Mouse (Mus musculus) embryonic facial prominence, embryonic 12.5 days (tissue): ENCODE measurements around the gene Phb. TPM values are rescaled to one million over a fixed set of nuclear protein-coding genes. Genes with fewer than 3 reads are reported as not detected.

Source experiments
- ATAC-seq: fragments of 200-750 bp; cut with Nextera tagmentation; 2 replicates; pipeline ENCODE4 v1.8.0; 2017; ENCODE audit not compliant: insufficient number of reproducible peaks, insufficient read depth, low FRiP score, low TSS enrichment
- H3K27ac ChIP-seq: fragments of 300-500 bp; sonication (generic); 2 replicates; pipeline ENCODE4 v1.5.1; 2016; ENCODE audit warnings: mild to moderate bottlenecking
- H3K27me3 ChIP-seq: fragments of 300-500 bp; sonication (generic); 2 replicates; pipeline ENCODE4 v1.6.1; 2016; ENCODE audit warnings: mild to moderate bottlenecking, moderate library complexity
- H3K36me3 ChIP-seq: fragments of 300-500 bp; sonication (generic); 2 replicates; pipeline ENCODE4 v1.6.1; 2016; ENCODE audit warnings: mild to moderate bottlenecking
- H3K4me1 ChIP-seq: fragments of 300-500 bp; sonication (generic); 2 replicates; pipeline ENCODE4 v1.6.1; 2016
- H3K4me2 ChIP-seq: fragments of 300-500 bp; sonication (generic); replicated peaks from 2 replicates; pipeline ENCODE4 v1.6.1; 2016; ENCODE audit warnings: mild to moderate bottlenecking, moderate library complexity
- H3K4me3 ChIP-seq: fragments of 300-500 bp; sonication (generic); 2 replicates; pipeline ENCODE4 v1.5.1; 2016; ENCODE audit warnings: mild to moderate bottlenecking
- H3K9ac ChIP-seq: fragments of 300-500 bp; sonication (generic); 2 replicates; pipeline ENCODE4 v1.6.1; 2016; ENCODE audit warnings: mild to moderate bottlenecking, moderate library complexity
- H3K9me3 ChIP-seq: fragments of 300-500 bp; sonication (generic); 2 replicates; pipeline ENCODE4 v1.6.1; 2016; ENCODE audit warnings: mild to moderate bottlenecking, moderate library complexity
- WGBS: fragments of 180-500 bp; shearing (Covaris S2); methylation state at CpG from one replicate; pipeline ENCODE4 v1.1.7; 2016; 5-methylcytosine and 5-hydroxymethylcytosine counted together
- polyA plus RNA-seq: library from polyadenylated mRNA; unstranded; fragments of >200 nt; fragmentation: Nextera tagmentation; extraction: Ambion mirVana; gene quantifications from 2 replicates; pipeline ENCODE4 v1.2.1, GENCODE M21; 2016

Phb gene
- 229 and 231 TPM in 2 replicates for polyA plus RNA-seq

DNA sequence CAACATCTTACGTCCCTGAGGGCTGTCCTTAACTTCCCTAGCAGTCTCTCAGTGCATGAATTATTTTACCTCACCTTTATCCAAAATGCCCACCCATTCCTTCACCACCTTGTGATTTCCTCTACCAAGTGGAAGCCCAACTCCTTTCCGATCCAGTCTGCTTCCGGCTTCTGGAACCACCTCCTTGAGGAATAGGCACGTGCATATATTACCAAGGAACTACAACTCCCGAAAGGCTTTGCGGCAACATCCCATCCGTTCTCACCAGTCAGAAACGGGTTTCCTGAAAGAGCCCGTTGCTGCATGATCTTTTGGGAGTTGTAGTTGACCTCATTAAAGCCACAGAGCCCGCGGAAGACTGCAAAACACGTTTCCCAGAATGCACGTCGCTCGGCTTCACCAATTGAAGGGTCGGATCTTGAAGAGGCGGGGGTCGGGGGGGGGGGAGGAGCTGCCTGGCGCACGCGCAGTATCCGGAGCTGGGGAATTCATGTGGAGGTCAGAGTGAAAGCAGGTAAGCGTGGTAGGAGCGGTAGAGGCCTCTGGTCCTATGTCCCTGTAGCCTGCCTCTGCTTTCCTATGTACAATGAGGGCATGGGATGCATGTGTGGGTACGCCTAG is at the start of gene Phb:
Gene Phb (plus strand): TSS at position 429 of the 621 bp plus-strand sequence.
- H3K4me3 ChIP-seq, result peak within 1 kb of the TSS; percentile 74
- H3K27ac ChIP-seq, result peak within 1 kb of the TSS; percentile 36; the same call in 1 of the 2 replicates
- peak; percentile 93 for ATAC-seq
- peaks cover 6% of the 10 kb centered on the region for H3K4me1 ChIP-seq
- no peaks in the 10 kb centered on the region for H3K9me3 ChIP-seq
- peaks cover 26% of the 10 kb centered on the region for H3K36me3 ChIP-seq
- H3K27me3 ChIP-seq, result no peaks in the 10 kb centered on the region
- peak within 1 kb of the TSS; percentile 72 for H3K4me2 ChIP-seq
- 1% methylated on average over 25 of the region's 25 CpGs for WGBS
- H3K9ac ChIP-seq, result peak within 1 kb of the TSS; percentile 67

DNA sequence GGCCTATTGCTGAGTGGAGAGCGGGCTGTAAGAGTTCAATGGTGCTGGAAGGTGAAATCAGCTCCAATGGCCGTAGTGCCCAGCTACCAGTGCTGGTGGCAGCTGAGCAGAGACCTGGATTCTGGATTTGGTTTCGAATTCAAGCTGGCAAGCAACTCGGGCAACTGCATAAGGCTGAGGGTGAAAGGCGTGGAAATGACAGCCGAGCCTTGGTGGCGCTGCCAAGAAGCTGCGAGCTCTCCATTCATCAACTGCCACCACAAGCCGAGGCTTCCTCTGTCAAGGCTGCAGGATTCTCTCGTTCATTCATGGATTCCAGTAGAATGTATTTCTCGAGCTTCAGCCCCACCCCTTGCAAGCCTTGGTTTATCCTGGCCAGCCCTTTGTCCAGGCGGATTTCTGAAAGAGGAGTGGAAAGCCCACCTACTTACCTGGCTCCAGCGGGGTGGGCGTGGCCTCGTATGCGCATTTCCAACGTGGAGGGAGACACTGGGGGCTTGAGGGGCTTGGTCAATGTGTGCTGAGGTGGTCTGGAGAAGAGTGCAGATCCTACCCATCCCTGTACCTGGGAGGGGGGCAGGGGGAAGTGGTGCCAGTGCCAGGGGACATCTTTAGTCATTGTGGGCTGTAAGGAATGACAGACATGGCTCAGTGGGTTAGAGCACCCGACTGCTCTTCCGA is 48.8 kb upstream of the Phb start:
- H3K4me1 ChIP-seq, result peaks cover 52% of the 10 kb centered on the region
- H3K4me2 ChIP-seq, result no peak overlapping the region
- 60% methylated on average over 19 of the region's 19 CpGs for WGBS

DNA sequence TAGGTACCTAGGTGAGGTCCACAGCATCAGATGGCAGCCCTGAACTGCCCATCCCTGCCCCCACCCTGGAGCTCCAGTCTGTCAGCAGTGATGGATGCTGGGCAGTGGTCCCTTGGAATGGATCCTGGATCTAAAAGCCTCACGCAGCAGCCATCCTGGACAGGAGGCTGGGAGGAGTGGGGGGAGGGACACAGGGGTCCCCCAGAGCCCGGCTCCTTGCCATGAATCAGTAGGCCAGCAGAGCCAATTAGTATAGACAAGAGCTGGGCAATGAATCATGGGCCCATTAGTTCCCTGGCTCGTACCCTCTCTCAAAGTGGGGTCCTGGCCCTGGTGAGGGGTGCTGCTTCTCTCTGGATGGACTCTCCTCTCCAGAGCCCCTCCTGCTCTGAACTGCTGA is 47.7 kb upstream of the Phb start:
- Histone ChIP-seq H3K4me2 (no peak overlapping the region), H3K27ac (no peak overlapping the region), H3K27me3 (no peaks in the 10 kb centered on the region), H3K36me3 (no peaks in the 10 kb centered on the region), H3K9me3 (no peaks in the 10 kb centered on the region), H3K9ac (no peak overlapping the region), H3K4me1 (peaks cover 42% of the 10 kb centered on the region), H3K4me3 (no peak overlapping the region)
- 91% methylated on average over 3 of the region's 3 CpGs for WGBS
- ATAC-seq, result no peak

More for the DNA sequence above, 48.8 kb upstream of the Phb start:
- no peaks in the 10 kb centered on the region for H3K27me3 ChIP-seq
- H3K9me3 ChIP-seq, result no peaks in the 10 kb centered on the region
- no peaks in the 10 kb centered on the region for H3K36me3 ChIP-seq
- no peak overlapping the region for H3K4me3 ChIP-seq
- no peak overlapping the region for H3K9ac ChIP-seq
- ATAC-seq, result no peak
- H3K27ac ChIP-seq, result no peak overlapping the region

DNA sequence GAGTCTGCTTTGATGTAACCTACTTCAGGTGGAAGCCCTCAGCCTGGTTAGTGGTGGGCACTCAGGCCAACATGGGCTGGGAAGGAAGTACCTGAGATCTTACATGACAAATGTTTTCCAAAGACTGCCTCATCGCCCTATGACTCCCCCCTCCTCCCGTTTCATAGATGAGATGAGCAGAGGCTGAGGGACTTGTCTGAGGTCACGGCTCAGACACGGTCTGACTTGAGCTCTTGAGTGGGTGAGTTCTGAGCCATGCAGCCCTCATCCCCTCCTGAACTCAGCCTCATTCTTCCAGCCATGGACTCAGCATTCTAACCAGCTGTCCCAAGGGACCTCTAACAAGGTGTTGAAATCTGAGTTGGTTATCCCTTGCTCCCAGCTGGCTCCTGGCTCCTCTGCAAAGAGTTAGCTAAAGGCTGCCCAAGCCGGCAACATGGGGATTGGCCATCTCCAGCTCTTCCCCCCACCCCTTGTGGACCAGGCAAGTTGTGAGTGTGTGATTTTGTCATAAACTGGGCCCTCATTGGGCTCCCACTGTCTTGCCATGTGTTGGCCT is 46.8 kb upstream of the Phb start:
- Histone ChIP-seq H3K9me3 (no peaks in the 10 kb centered on the region), H3K27me3 (no peaks in the 10 kb centered on the region), H3K4me2 (no peak overlapping the region), H3K4me3 (no peak overlapping the region), H3K36me3 (no peaks in the 10 kb centered on the region), H3K9ac (no peak overlapping the region), H3K4me1 (peaks cover 35% of the 10 kb centered on the region), H3K27ac (no peak overlapping the region)
- 84% methylated on average over 5 of the region's 5 CpGs for WGBS
- no peak for ATAC-seq

DNA sequence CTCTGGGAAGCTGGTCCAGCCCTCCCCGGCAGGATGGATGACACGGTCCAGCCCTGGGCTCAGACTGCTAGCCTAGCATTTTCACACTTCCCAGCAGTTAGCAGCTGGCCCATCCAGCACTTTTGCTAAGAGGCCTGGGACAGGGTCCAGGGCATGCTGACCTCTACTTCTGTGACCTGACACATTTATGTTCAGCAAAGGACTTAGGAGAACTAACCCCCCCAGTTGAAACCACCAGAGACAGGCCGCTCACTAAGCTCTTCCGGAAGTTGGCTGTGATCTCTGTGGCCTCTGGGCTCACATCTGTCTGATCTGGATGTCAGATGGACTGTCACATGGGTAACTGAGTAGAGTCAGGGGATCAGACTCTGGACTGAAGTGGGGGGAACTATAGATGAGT is 45.7 kb upstream of the Phb start:
- no peaks in the 10 kb centered on the region for H3K9me3 ChIP-seq
- H3K27me3 ChIP-seq, result no peaks in the 10 kb centered on the region
- H3K27ac ChIP-seq, result no peak overlapping the region
- no peak for ATAC-seq
- no peak overlapping the region for H3K4me2 ChIP-seq
- H3K36me3 ChIP-seq, result no peaks in the 10 kb centered on the region
- WGBS, result 26% methylated on average over 4 of the region's 4 CpGs
- H3K9ac ChIP-seq, result no peak overlapping the region
- no peak overlapping the region for H3K4me3 ChIP-seq
- H3K4me1 ChIP-seq, result peaks cover 24% of the 10 kb centered on the region

DNA sequence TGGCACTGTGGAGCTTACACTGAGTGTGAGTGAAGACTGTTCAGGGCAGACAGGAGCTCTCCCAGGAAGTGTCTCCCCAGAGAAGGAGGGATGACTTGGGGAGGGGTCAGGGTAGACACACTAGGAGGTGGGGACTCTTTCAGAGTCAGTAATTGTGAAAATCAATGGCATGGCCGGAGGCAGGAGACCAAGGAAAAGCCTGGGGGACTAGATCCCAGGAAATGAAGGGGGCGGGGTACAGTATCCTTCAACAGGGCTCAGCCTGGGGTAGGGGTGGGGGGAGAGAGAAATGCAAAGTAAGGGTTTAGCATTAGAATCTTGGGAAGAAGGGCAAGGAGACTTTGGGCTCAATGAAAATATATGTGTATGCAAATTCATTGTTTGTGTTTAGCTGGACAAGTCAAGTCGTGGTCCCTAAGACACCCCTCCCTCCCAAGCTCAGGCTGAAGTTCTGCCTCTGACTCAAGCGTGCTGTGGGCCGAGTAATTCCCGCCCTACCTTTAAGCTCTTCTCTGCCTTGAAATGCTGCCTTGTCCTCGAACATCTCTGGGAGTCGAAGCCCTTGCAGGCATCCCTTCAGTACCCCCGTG is 45.1 kb upstream of the Phb start:
- Histone ChIP-seq H3K9me3 (no peaks in the 10 kb centered on the region), H3K36me3 (no peaks in the 10 kb centered on the region), H3K4me2 (no peak overlapping the region), H3K27me3 (no peaks in the 10 kb centered on the region), H3K4me1 (peaks cover 21% of the 10 kb centered on the region), H3K9ac (no peak overlapping the region), H3K4me3 (no peak overlapping the region), H3K27ac (no peak overlapping the region)
- 23% methylated on average over 9 of the region's 9 CpGs for WGBS
- 0 out of 2 replicates have a peak, but pooled peaks have one; percentile 7 for ATAC-seq

DNA sequence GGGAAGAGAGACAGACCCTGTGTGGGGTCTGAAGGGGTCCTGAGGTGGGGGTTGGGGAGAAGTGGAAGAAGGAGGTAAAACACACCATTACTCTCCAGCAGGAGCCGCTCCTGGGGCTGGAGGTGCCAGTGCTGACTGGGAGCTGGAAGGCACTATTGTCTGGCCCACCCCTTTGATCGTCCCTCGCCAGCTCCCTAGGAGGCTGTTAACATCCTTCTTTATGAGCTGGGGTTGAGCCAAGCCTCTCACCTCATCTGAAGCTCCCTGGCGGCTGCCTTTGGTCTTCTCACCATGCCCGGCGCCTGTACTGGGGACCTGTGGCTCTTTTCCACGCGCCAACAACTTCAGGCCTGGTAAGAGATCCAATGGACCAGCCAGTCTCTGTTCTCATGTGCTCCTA is 44.3 kb upstream of the Phb start:
- Histone ChIP-seq H3K27me3 (no peaks in the 10 kb centered on the region), H3K36me3 (no peaks in the 10 kb centered on the region), H3K4me2 (no peak overlapping the region), H3K9ac (no peak overlapping the region), H3K4me3 (no peak overlapping the region), H3K27ac (no peak overlapping the region), H3K9me3 (no peaks in the 10 kb centered on the region), H3K4me1 (peaks cover 19% of the 10 kb centered on the region)
- no peak for ATAC-seq
- 43% methylated on average over 8 of the region's 8 CpGs for WGBS

DNA sequence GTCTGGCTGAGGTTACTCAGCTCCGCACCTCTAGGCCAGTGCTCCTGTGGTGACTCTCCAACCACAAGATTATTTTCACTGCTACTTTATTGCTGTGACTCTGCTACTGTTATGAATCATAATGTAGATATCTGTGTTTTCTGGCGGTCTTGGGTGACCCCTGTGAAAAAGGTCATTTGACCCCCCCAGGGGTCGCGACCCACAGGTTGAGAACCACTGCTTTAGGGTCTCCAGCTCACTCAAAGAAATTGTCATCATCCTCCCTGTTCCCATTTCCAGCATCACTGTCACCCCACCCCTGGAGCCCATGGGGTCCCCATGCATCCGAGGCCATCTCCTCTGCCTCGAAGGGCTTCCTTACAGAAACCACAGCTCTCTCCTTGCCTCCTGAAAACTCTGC is 36.2 kb upstream of the Phb start:
- Histone ChIP-seq H3K4me3 (no peak overlapping the region), H3K9ac (no peak overlapping the region), H3K36me3 (no peaks in the 10 kb centered on the region), H3K27ac (peak overlapping the region; percentile 87), H3K27me3 (no peaks in the 10 kb centered on the region), H3K9me3 (no peaks in the 10 kb centered on the region), H3K4me1 (peaks cover 32% of the 10 kb centered on the region), H3K4me2 (no peak overlapping the region)
- WGBS, result 80% methylated on average over 6 of the region's 6 CpGs
- no peak for ATAC-seq

DNA sequence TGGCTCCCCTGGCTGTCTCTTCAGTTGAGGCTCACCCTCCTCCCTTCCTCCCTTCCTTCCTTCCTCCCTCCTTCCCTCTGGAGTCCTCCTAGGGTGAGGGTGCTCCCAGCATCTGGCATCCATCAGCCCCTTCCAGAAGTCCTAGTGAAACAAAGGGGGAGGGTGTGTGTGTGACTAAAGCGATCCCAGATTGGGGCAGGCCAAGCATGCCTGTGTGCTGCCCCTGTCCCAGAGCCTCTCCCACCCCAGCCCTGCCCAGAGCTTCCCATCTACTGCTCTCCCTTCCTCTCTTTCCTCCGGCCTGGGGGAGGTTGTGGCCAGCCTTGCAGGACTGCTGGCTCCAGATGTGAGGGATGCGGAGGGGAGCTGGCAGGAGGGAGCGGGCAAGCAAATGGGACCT is 35.5 kb upstream of the Phb start:
- peaks cover 32% of the 10 kb centered on the region for H3K4me1 ChIP-seq
- H3K36me3 ChIP-seq, result no peaks in the 10 kb centered on the region
- no peak overlapping the region for H3K4me2 ChIP-seq
- H3K9ac ChIP-seq, result no peak overlapping the region
- no peak overlapping the region for H3K4me3 ChIP-seq
- WGBS, result 22% methylated on average over 4 of the region's 4 CpGs
- peak overlapping the region; percentile 87 for H3K27ac ChIP-seq
- no peaks in the 10 kb centered on the region for H3K9me3 ChIP-seq
- ATAC-seq, result peak; percentile 76
- no peaks in the 10 kb centered on the region for H3K27me3 ChIP-seq

DNA sequence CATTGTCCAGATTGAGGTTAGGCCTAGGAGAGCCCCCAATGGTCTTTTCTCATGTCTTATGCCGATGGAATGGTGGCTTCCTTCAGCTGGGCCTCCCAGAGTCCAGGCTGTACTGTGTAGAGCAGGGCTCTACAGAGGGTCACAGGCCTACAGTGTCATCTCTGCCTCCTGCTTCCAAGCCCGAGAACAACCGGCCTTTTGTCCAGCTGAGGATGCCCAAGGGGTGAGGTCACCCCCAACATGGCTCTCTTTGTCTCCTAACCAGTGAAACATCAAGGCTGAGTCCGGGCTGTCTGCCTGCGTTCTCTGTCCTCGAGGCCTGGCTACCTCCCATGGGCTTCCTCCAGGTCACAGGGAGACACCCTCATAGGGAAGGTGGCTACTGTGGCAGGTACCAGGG is 34.3 kb upstream of the Phb start:
- H3K36me3 ChIP-seq, result no peaks in the 10 kb centered on the region
- H3K4me1 ChIP-seq, result peaks cover 32% of the 10 kb centered on the region
- no peaks in the 10 kb centered on the region for H3K27me3 ChIP-seq
- no peaks in the 10 kb centered on the region for H3K9me3 ChIP-seq
- peak overlapping the region; percentile 87 for H3K27ac ChIP-seq
- WGBS, result 38% methylated on average over 6 of the region's 6 CpGs
- 0 out of 2 replicates have a peak, but pooled peaks have one; percentile 8 for ATAC-seq
- no peak overlapping the region for H3K4me3 ChIP-seq
- H3K4me2 ChIP-seq, result no peak overlapping the region
- H3K9ac ChIP-seq, result no peak overlapping the region

DNA sequence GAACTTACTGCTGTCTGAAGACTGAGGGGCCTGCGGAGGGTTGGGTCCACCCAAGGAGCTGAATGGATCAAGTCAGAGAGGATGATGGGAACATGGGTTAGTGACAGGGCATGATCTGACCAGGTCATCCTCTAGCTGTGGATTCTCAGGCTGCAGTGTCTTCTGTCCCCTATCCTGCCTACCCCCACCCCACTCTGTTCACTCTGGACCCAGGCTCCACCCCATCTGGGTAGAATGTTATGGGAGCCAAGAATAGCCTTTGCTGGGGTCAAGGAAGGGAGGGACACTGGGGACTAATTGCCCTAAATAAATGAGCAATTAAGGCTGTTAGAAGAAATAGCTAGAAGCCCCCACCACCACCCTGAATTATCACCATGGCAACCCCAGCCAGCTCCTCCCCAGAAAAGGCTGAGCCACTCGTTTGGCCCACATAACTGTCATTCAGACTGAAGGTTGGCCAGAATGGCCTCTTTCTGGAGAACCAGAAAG is 33.2 kb upstream of the Phb start:
- no peak for ATAC-seq
- Histone ChIP-seq H3K4me1 (peaks cover 32% of the 10 kb centered on the region), H3K4me3 (no peak overlapping the region), H3K9ac (no peak overlapping the region), H3K9me3 (no peaks in the 10 kb centered on the region), H3K4me2 (no peak overlapping the region), H3K27ac (no peak overlapping the region), H3K27me3 (no peaks in the 10 kb centered on the region), H3K36me3 (no peaks in the 10 kb centered on the region)
- 61% methylated on average over 2 of the region's 2 CpGs for WGBS

DNA sequence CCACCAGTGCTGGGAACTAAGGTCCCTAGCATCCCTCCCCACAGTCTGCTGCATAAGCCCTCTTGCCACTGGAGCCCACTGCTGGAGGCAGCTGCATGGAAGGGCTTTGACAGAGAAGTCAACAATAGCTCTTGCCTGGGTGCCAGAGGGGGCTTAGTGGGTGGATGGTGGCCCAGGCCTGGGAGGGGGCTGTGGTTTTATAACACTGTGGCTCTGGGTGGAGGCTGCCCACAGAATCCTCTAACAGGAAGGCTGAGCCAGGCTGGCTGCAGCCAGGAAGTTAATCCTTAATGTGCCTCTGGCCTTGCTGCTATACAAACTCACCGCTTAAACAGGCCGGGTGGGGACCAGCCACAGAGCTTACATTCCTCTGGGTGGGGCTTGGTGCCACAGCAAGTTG is 31.7 kb upstream of the Phb start:
- 17% methylated on average over 2 of the region's 2 CpGs for WGBS
- ATAC-seq, result no peak
- H3K9ac ChIP-seq, result no peak overlapping the region
- no peaks in the 10 kb centered on the region for H3K36me3 ChIP-seq
- H3K27ac ChIP-seq, result peak overlapping the region; percentile 14
- peaks cover 39% of the 10 kb centered on the region for H3K4me1 ChIP-seq
- H3K9me3 ChIP-seq, result no peaks in the 10 kb centered on the region
- no peak overlapping the region for H3K4me2 ChIP-seq
- no peak overlapping the region for H3K4me3 ChIP-seq
- no peaks in the 10 kb centered on the region for H3K27me3 ChIP-seq
